Mouse (Mus musculus): Measurements from ENCODE around the gene Slc6a14.

Slc6a14 gene

GRCm38 (mm10) chrX:21714829-21715228 is at the start of gene Slc6a14:
Slc6a14 (plus strand) TSS chrX:21714896.
- DNase-seq (ENCODE audit: low read depth): no peak

GRCm38 (mm10) chrX:21670896-21671295 is 43.8 kb upstream of the Slc6a14 start:
- DNase-seq (ENCODE audit: low read depth): no peak

GRCm38 (mm10) chrX:21695220-21695619 is 19.5 kb upstream of the Slc6a14 start:
- no peak for DNase-seq (ENCODE audit: low read depth)

GRCm38 (mm10) chrX:21695687-21696086 is 19.0 kb upstream of the Slc6a14 start:
- no peak for DNase-seq (ENCODE audit: low read depth)

GRCm38 (mm10) chrX:21701646-21702045 is 13.1 kb upstream of the Slc6a14 start:
- no peak for DNase-seq (ENCODE audit: low read depth)

- no peak for DNase-seq (ENCODE audit: low read depth)
Observed at GRCm38 (mm10) chrX:21704470-21704869, 10.2 kb upstream of the Slc6a14 start.

- DNase-seq (ENCODE audit: low read depth): no peak
Observed at GRCm38 (mm10) chrX:21715293-21715692, 597 bp downstream of the Slc6a14 start.

- no peak for DNase-seq (ENCODE audit: low read depth)
Observed at GRCm38 (mm10) chrX:21716885-21717284, 2.2 kb downstream of the Slc6a14 start.

GRCm38 (mm10) chrX:21744997-21745396 is 30.3 kb downstream of the Slc6a14 start, which contains the start of gene Gm28269:
Gm28269 (minus strand) TSS chrX:21745097.
- no peak for DNase-seq (ENCODE audit: low read depth)
